Mouse (Mus musculus) cerebellum, postnatal 25 days (tissue): ENCODE measurements around the gene Bmpr1b.

Experiments used
- DNase-seq, 2 experiments: peaks; one replicate each; pipeline ENCODE4 v3.0.0; 2021; ENCODE audit warnings: mixed read lengths in 2 of 2

The Bmpr1b gene

GRCm38 (mm10) chr3:141810944-141811343 is 358.3 kb downstream of the Bmpr1b start:
- DNase-seq: peak; percentile 69 to 75

DNA sequence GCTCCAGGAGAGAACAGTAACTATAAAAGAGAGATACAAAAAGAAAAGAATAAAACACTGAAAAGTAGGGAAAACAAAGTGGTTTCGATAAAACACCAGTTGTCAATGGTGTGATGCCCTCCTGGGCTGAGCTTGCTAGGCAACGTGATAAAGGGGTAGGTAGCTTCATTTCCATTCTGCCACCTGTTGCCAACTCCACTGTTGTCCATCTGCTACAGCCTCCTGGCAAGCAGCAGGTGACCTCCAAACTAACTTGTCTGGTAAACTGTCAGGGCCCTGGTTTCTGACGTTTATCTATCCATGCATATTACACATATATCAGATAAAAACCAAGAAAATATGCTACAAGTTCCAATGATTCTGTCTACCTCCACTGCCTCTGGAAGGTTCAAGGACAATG is 359.6 kb downstream of the Bmpr1b start:
- peak; percentile 56 to 71 for DNase-seq

DNA sequence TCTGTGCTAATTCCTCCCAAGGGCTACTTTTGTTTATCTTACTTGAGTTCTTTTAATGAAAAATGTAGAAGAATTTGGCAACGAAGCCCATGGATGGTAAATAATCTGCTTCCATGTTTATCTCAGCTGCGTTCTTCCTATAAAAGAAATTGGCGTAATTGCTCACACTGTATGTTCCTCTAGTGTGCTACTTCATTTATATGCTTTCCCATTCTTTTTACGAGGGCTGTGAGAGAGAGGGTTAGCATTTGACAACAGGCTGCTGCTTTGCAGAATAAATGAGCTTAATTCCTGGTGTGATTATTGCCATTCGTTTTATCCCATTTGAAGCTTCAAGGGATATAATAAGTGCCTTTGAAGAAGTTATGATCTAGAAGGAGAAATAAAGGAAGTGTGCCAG is 365.1 kb downstream of the Bmpr1b start:
- no peak for DNase-seq

DNA sequence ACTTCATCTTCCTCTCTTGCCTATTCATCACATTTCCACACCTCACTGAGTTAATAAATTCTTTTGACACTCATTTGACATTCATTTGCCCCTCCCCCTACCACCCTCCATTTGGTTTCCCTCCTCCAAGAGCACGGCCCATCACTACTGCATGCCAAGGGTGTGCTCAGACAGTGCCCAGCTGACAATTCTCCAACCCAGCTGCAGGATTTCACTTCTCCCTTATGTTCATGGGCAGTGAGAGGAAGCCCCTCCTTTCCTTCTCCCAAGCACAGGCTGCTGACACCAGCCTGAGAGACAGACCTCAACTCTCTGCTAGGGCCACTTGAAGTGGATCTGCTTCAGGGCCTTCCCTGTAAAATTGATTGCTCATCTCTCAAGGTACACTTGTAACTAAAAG is 371.4 kb downstream of the Bmpr1b start:
- no peak for DNase-seq

DNA sequence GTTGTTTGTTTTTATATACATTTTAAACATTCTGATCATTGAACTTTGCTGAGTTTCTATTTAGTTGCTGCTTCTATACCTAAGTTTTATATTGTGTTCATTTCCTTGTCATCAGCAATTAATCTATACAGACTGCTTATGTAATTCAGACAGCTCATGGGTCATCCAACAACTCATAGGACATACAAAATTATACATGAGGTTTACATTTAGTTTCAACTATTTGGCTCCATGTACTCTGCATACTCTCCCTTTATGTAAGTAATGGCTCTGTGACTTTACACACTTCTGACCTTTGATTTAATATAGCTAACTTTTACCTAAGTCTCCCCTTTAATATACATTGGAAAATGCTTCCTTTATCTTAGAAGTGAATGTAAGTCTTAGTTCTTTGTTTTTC is 371.9 kb downstream of the Bmpr1b start:
- DNase-seq: no peak

GRCm38 (mm10) chr3:141794371-141794770 is 374.9 kb downstream of the Bmpr1b start:
- DNase-seq: no peak

- no peak for DNase-seq
Observed at GRCm38 (mm10) chr3:141793755-141794154, 375.5 kb downstream of the Bmpr1b start.

DNA sequence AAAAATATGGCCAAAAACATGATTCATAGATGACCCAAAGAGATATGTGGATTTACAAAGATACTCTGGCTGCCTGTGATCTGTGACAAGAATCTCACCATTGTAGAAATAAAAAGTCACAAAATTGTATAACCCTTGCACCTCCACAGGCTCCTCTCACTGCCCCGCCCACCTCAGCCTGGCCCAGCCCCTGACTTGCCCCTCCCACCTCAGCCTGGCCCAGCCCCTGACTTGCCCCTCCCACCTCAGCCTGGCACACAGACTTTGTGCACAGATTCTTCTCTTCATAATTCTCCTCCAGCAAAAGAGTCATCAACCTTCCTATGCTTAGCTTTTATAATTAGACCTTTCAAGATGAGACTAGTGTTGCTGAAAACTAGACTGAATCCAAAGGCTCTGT is 377.1 kb downstream of the Bmpr1b start:
- peak in 1 of 2 experiments; percentile 42 for DNase-seq

GRCm38 (mm10) chr3:141791026-141791780 is 378.0 kb downstream of the Bmpr1b start:
- no peak for DNase-seq
